Mouse (Mus musculus) thymus, postnatal 10 days (tissue): ENCODE measurements around the gene Anapc11.

Experiments
- DNase-seq, 2 experiments: peaks; one replicate each; pipeline ENCODE4 v3.0.0; 2021; ENCODE audit warnings: low spot score in 2 of 2

Anapc11 gene

GRCm38 (mm10) chr11:120654741-120655140 lies 56.5 kb downstream of the Anapc11 start:
- DNase-seq = no peak

GRCm38 (mm10) chr11:120657301-120657700 lies 59.1 kb downstream of the Anapc11 start:
- no peak for DNase-seq
